Mouse (Mus musculus) neural tube, embryonic 11.5 days (tissue): ENCODE data around the gene Ehmt1. TPM values are rescaled to one million over a fixed set of nuclear protein-coding genes. Genes with fewer than 3 reads are reported as not detected.

Experiments used
- ATAC-seq: fragments of 200-750 bp; cut with Nextera tagmentation; 2 replicates; pipeline ENCODE4 v1.8.0; 2017; ENCODE audit warnings: moderate number of reproducible peaks, mild to moderate bottlenecking, moderate TSS enrichment, moderate library complexity; ENCODE audit not compliant: insufficient read depth, low FRiP score, low TSS enrichment
- DNase-seq: peaks from one replicate; pipeline ENCODE4 v3.0.0-alpha.2; 2015; ENCODE audit warnings: low spot score
- H3K27ac ChIP-seq: fragments of 300-500 bp; sonication (generic); 2 replicates; pipeline ENCODE4 v1.5.1; 2014; ENCODE audit warnings: low read depth, mild to moderate bottlenecking, low read length
- H3K27me3 ChIP-seq: fragments of 300-500 bp; sonication (generic); 2 replicates; pipeline ENCODE4 v1.6.1; 2014; ENCODE audit warnings: mild to moderate bottlenecking, low read length, mixed read lengths; ENCODE audit not compliant: control insufficient read depth, insufficient read depth
- H3K36me3 ChIP-seq: fragments of 300-500 bp; sonication (generic); 2 replicates; pipeline ENCODE4 v1.6.1; 2014; ENCODE audit warnings: mild to moderate bottlenecking, low read length, moderate library complexity, mixed read lengths; ENCODE audit not compliant: control insufficient read depth, insufficient read depth
- H3K4me1 ChIP-seq: fragments of 300-500 bp; sonication (generic); 2 replicates; pipeline ENCODE4 v1.6.1; 2014; ENCODE audit warnings: low read length, mixed read lengths; ENCODE audit not compliant: control insufficient read depth, insufficient read depth
- H3K4me2 ChIP-seq: fragments of 300-500 bp; sonication (generic); 2 replicates; pipeline ENCODE4 v1.6.1; 2014; ENCODE audit warnings: low read depth, mild to moderate bottlenecking, moderate library complexity
- H3K4me3 ChIP-seq: fragments of 300-500 bp; sonication (generic); 2 replicates; pipeline ENCODE4 v1.5.1; 2014; ENCODE audit warnings: low read depth, low read length
- H3K9ac ChIP-seq: fragments of 300-500 bp; sonication (generic); 2 replicates; pipeline ENCODE4 v1.6.1; 2014; ENCODE audit warnings: mild to moderate bottlenecking, low read length
- H3K9me3 ChIP-seq: fragments of 300-500 bp; sonication (generic); 2 replicates; pipeline ENCODE4 v1.6.1; 2016; ENCODE audit warnings: low read length; ENCODE audit not compliant: control insufficient read depth
- WGBS: fragments of 180-500 bp; shearing (Covaris S2); extraction: QIAGEN DNeasy Blood & Tissue Kit; methylation state at CpG from one replicate; pipeline ENCODE4 v1.1.7; 2014; 5-methylcytosine and 5-hydroxymethylcytosine counted together
- polyA plus RNA-seq: library from polyadenylated mRNA; unstranded; fragments of >200 nt; fragmentation: Nextera tagmentation; extraction: Ambion mirVana; gene quantifications from 2 replicates; pipeline ENCODE4 v1.2.1, GENCODE M21; 2014

Ehmt1 gene
- polyA plus RNA-seq, 1 experiment from 2014 or later, result 113 TPM

- H3K4me3 ChIP-seq, result no peak overlapping the region
- no peak overlapping the region for H3K27ac ChIP-seq
- no peak for ATAC-seq
- H3K27me3 ChIP-seq, result no peaks in the 10 kb centered on the region
- H3K4me2 ChIP-seq, result no peak overlapping the region
- no peaks in the 10 kb centered on the region for H3K9me3 ChIP-seq
- no peak overlapping the region for H3K9ac ChIP-seq
- no peaks in the 10 kb centered on the region for H3K4me1 ChIP-seq
- no peak for DNase-seq
- WGBS, result 91% methylated on average over 4 of the region's 4 CpGs
- H3K36me3 ChIP-seq, result peaks cover 27% of the 10 kb centered on the region
Observed at GRCm38 (mm10) chr2:24805621-24806020, 113.8 kb downstream of the Ehmt1 start.

GRCm38 (mm10) chr2:24796833-24797457 is 122.5 kb downstream of the Ehmt1 start:
- Histone ChIP-seq H3K27ac (no peak overlapping the region), H3K36me3 (peaks cover 8% of the 10 kb centered on the region), H3K27me3 (no peaks in the 10 kb centered on the region), H3K9me3 (no peaks in the 10 kb centered on the region), H3K4me3 (no peak overlapping the region), H3K4me2 (no peak overlapping the region), H3K9ac (no peak overlapping the region), H3K4me1 (no peaks in the 10 kb centered on the region)
- WGBS, result 90% methylated on average over 5 of the region's 5 CpGs
- no peak for ATAC-seq
- no peak for DNase-seq

GRCm38 (mm10) chr2:24787250-24787649 is 132.2 kb downstream of the Ehmt1 start:
- 75% methylated on average over 4 of the region's 4 CpGs for WGBS

GRCm38 (mm10) chr2:24781253-24781652 is 138.2 kb downstream of the Ehmt1 start:
- no peaks in the 10 kb centered on the region for H3K4me1 ChIP-seq
- ATAC-seq (no peak), DNase-seq (no peak)
- H3K4me3 ChIP-seq, result no peak overlapping the region
- no peaks in the 10 kb centered on the region for H3K9me3 ChIP-seq
- H3K9ac ChIP-seq, result no peak overlapping the region
- H3K27ac ChIP-seq, result no peak overlapping the region
- H3K4me2 ChIP-seq, result no peak overlapping the region
- no peaks in the 10 kb centered on the region for H3K27me3 ChIP-seq
- WGBS, result 57% methylated on average over 4 of the region's 4 CpGs
- no peaks in the 10 kb centered on the region for H3K36me3 ChIP-seq

More at GRCm38 (mm10) chr2:24787250-24787649, 132.2 kb downstream of the Ehmt1 start:
- Histone ChIP-seq H3K9me3 (no peaks in the 10 kb centered on the region), H3K9ac (no peak overlapping the region), H3K36me3 (peaks cover 14% of the 10 kb centered on the region), H3K27ac (no peak overlapping the region), H3K4me1 (no peaks in the 10 kb centered on the region), H3K4me3 (no peak overlapping the region), H3K27me3 (no peaks in the 10 kb centered on the region), H3K4me2 (no peak overlapping the region)
- DNase-seq (no peak), ATAC-seq (no peak)

GRCm38 (mm10) chr2:24776831-24777230 is 142.6 kb downstream of the Ehmt1 start:
- H3K27me3 ChIP-seq, result no peaks in the 10 kb centered on the region
- no peaks in the 10 kb centered on the region for H3K9me3 ChIP-seq
- ATAC-seq, result no peak
- H3K4me2 ChIP-seq, result no peak overlapping the region
- H3K27ac ChIP-seq, result no peak overlapping the region
- DNase-seq, result no peak
- no peaks in the 10 kb centered on the region for H3K4me1 ChIP-seq
- H3K36me3 ChIP-seq, result no peaks in the 10 kb centered on the region
- H3K9ac ChIP-seq, result no peak overlapping the region
- H3K4me3 ChIP-seq, result no peak overlapping the region
- WGBS, result 13% methylated on average over 2 of the region's 5 CpGs

- Histone ChIP-seq H3K4me3 (no peak overlapping the region), H3K9ac (no peak overlapping the region), H3K4me2 (no peak overlapping the region), H3K36me3 (no peaks in the 10 kb centered on the region), H3K9me3 (no peaks in the 10 kb centered on the region), H3K27me3 (no peaks in the 10 kb centered on the region), H3K27ac (no peak overlapping the region), H3K4me1 (no peaks in the 10 kb centered on the region)
- DNase-seq, result no peak
- 81% methylated on average over 11 of the region's 11 CpGs for WGBS
- no peak for ATAC-seq
Observed at GRCm38 (mm10) chr2:24775951-24776587, 143.3 kb downstream of the Ehmt1 start.

GRCm38 (mm10) chr2:24774832-24775231 is 144.6 kb downstream of the Ehmt1 start:
- H3K4me3 ChIP-seq, result no peak overlapping the region
- no peaks in the 10 kb centered on the region for H3K27me3 ChIP-seq
- no peak overlapping the region for H3K9ac ChIP-seq
- DNase-seq (no peak), ATAC-seq (no peak)
- 73% methylated on average over 7 of the region's 7 CpGs for WGBS
- no peaks in the 10 kb centered on the region for H3K36me3 ChIP-seq
- no peak overlapping the region for H3K27ac ChIP-seq
- no peaks in the 10 kb centered on the region for H3K4me1 ChIP-seq
- H3K4me2 ChIP-seq, result no peak overlapping the region
- no peaks in the 10 kb centered on the region for H3K9me3 ChIP-seq

- no peak for ATAC-seq
- Histone ChIP-seq H3K27me3 (no peaks in the 10 kb centered on the region), H3K36me3 (no peaks in the 10 kb centered on the region), H3K9ac (no peak overlapping the region), H3K4me2 (no peak overlapping the region), H3K27ac (no peak overlapping the region), H3K4me1 (no peaks in the 10 kb centered on the region), H3K9me3 (no peaks in the 10 kb centered on the region), H3K4me3 (no peak overlapping the region)
- 80% methylated on average over 4 of the region's 4 CpGs for WGBS
- DNase-seq, result no peak
Observed at GRCm38 (mm10) chr2:24770861-24771260, 148.6 kb downstream of the Ehmt1 start.

GRCm38 (mm10) chr2:24763115-24763557 is 156.3 kb downstream of the Ehmt1 start, which contains the start of gene Cacna1b:
Gene Cacna1b, minus strand, starts transcription at chr2:24763152.
- no peak within 1 kb of the TSS for H3K27ac ChIP-seq
- H3K4me1 ChIP-seq, result no peaks in the 10 kb centered on the region; the same call in 1 of the 2 replicates
- H3K27me3 ChIP-seq, result peaks cover 16% of the 10 kb centered on the region
- WGBS, result under 1% methylated on average over 28 of the region's 42 CpGs
- peak within 1 kb of the TSS; percentile 93 for H3K4me2 ChIP-seq
- DNase-seq (peak; percentile 91), ATAC-seq (peak; percentile 95)
- H3K9me3 ChIP-seq, result no peaks in the 10 kb centered on the region
- H3K36me3 ChIP-seq, result no peaks in the 10 kb centered on the region
- H3K4me3 ChIP-seq, result peak within 1 kb of the TSS; percentile 66
- H3K9ac ChIP-seq, result peak within 1 kb of the TSS; percentile 55
